Mouse (Mus musculus): ENCODE measurements around the gene Dync1i2.

GRCm38 (mm10) chr2:71293983-71294382 is 82.5 kb downstream of the Dync1i2 start:
- TF ChIP-seq CTCF (IDR thresholded peaks at IDR 0.05; ENCODE audit: low read depth, low read length) (no peak), POLR2A (IDR thresholded peaks at IDR 0.05; ENCODE audit: borderline replicate concordance, low read depth, low read length) (no peak)
